Mouse (Mus musculus) G1E (cell line): ENCODE results near the gene Nectin2.
"Not testable (repeated sequence)": the region's sequence is repeated elsewhere in the genome, so short reads cannot be mapped to it uniquely, and the experiment has no call there.

Source experiments
- CTCF ChIP-seq: IDR thresholded peaks from 2 replicates; pipeline ENCODE4 v1.5.1; 2012; ENCODE audit warnings: low read depth, low read length, inconsistent platforms, mixed read lengths
- GATA1 ChIP-seq: IDR thresholded peaks from 2 replicates; pipeline ENCODE4 v1.6.1; 2012; ENCODE audit warnings: borderline replicate concordance, low read length, inconsistent platforms, mixed read lengths
- TAL1 ChIP-seq: conservative IDR thresholded peaks from 2 replicates; pipeline ENCODE4 v1.6.1; 2012; ENCODE audit warnings: low read depth, low read length, inconsistent platforms, mixed read lengths

- TF ChIP-seq CTCF, TAL1, GATA1: not testable (repeated sequence)
These were observed 41.2 kb upstream of the Nectin2 start for GRCm38 (mm10) chr7:19791504-19791903.
